8 mouse cellular contexts compared by ENCODE assay signal in genomic region chr2:119112438-119113112, GRCm38 (mm10). TPM values are rescaled to one million over a fixed set of nuclear protein-coding genes. Genes with fewer than 3 reads are reported as not detected.
DNase-seq lines count a peak whose midpoint lies in the region; ATAC-seq and TF ChIP-seq lines count a peak whose summit lies in the region.

Rad51 (plus strand) TSS chr2:119112793.

- H3K27ac ChIP-seq in embryonic facial prominence, embryonic 14.5 days (replicated peaks; ENCODE audit: low read depth, low read length): peak within 1 kb of the TSS; percentile 90
- H3K27ac ChIP-seq in heart, adult 2 months: peak within 1 kb of the TSS; percentile 87
- peak within 1 kb of the TSS; percentile 89 for H3K27ac ChIP-seq in limb, embryonic 13.5 days
- H3K27ac ChIP-seq in midbrain, embryonic 16.5 days (ENCODE audit: low read length): peak within 1 kb of the TSS; percentile 91

- intact Hi-C loops in heart, adult 2 months (cut with DNase I): loop anchor here (1.0 to 5.0 kb wide), 5 partner anchors 40 to 176 kb away; partner anchors contain the start of genes Rpusd2 and Vps18

- DNase-seq in 3T3-L1 (ENCODE audit: low read depth, low spot score): peak; percentile 92
- peak; percentile 57 to 66 for DNase-seq in adrenal gland, postnatal 4 days (ENCODE audit: low spot score in 2 of 2)
- peak; percentile 94 for DNase-seq in embryonic facial prominence, embryonic 14.5 days (ENCODE audit: low spot score)
- peak; percentile 89 to 91 for DNase-seq in heart, adult 2 months
- DNase-seq in kidney, adult 8-10 months: peak; percentile 87 to 88
- peak; percentile 90 to 92 for DNase-seq in spleen, postnatal 10 days (ENCODE audit: low spot score in 2 of 2)

- H3K4me3 ChIP-seq in embryonic facial prominence, embryonic 14.5 days (ENCODE audit: low read depth, low read length): peak within 1 kb of the TSS; percentile 78
- peak within 1 kb of the TSS; percentile 57 for H3K4me3 ChIP-seq in heart, adult 2 months
- H3K4me3 ChIP-seq in limb, embryonic 13.5 days: peak within 1 kb of the TSS; percentile 70
- peak within 1 kb of the TSS; percentile 65 for H3K4me3 ChIP-seq in midbrain, embryonic 16.5 days (ENCODE audit: low read depth, low read length)

- no peak for TF ChIP-seq CTCF in heart, adult 2 months (IDR thresholded peaks at IDR 0.05)

- 0% methylated on average over 34 of the region's 51 CpGs for WGBS in embryonic facial prominence, embryonic 14.5 days
- WGBS in heart, adult 2 months: under 1% methylated on average over 51 of the region's 51 CpGs
- under 1% methylated on average over 51 of the region's 51 CpGs for WGBS in limb, embryonic 13.5 days
- WGBS in midbrain, embryonic 16.5 days: under 1% methylated on average over 51 of the region's 51 CpGs

- H3K9me3 ChIP-seq in embryonic facial prominence, embryonic 14.5 days (ENCODE audit: control insufficient read depth, low read length): no peaks in the 10 kb centered on the region
- H3K9me3 ChIP-seq in limb, embryonic 13.5 days: no peaks in the 10 kb centered on the region
- H3K9me3 ChIP-seq in midbrain, embryonic 16.5 days (replicated peaks; ENCODE audit: control insufficient read depth, low read length, poor library complexity, severe bottlenecking): no peaks in the 10 kb centered on the region

- H3K36me3 ChIP-seq in embryonic facial prominence, embryonic 14.5 days (ENCODE audit: control insufficient read depth, insufficient read depth, low read length): peaks cover 15% of the 10 kb centered on the region
- no peaks in the 10 kb centered on the region for H3K36me3 ChIP-seq in heart, adult 2 months (ENCODE audit: control insufficient read depth, insufficient read depth, low read length)
- peaks cover 18% of the 10 kb centered on the region for H3K36me3 ChIP-seq in limb, embryonic 13.5 days
- H3K36me3 ChIP-seq in midbrain, embryonic 16.5 days (ENCODE audit: control insufficient read depth, insufficient read depth, low read length): no peaks in the 10 kb centered on the region

- peak within 1 kb of the TSS; percentile 75 for H3K9ac ChIP-seq in embryonic facial prominence, embryonic 14.5 days (ENCODE audit: low read depth, low read length)
- peak within 1 kb of the TSS; percentile 54 for H3K9ac ChIP-seq in heart, adult 2 months (ENCODE audit: low read depth, low read length)
- H3K9ac ChIP-seq in limb, embryonic 13.5 days: peak within 1 kb of the TSS; percentile 69
- H3K9ac ChIP-seq in midbrain, embryonic 16.5 days (ENCODE audit: low read depth, low read length): peak within 1 kb of the TSS; percentile 70

- no peaks in the 10 kb centered on the region for H3K79me2 ChIP-seq in heart, adult 2 months (replicated peaks; ENCODE audit: control insufficient read depth, insufficient read depth, low read length)

- H3K27me3 ChIP-seq in embryonic facial prominence, embryonic 14.5 days (replicated peaks; ENCODE audit: control insufficient read depth, insufficient read depth, low read length): no peaks in the 10 kb centered on the region
- H3K27me3 ChIP-seq in heart, adult 2 months (ENCODE audit: control insufficient read depth, insufficient read depth, low read length): no peaks in the 10 kb centered on the region
- no peaks in the 10 kb centered on the region for H3K27me3 ChIP-seq in limb, embryonic 13.5 days
- H3K27me3 ChIP-seq in midbrain, embryonic 16.5 days (ENCODE audit: control insufficient read depth, insufficient read depth, low read depth, low read length): no peaks in the 10 kb centered on the region

- ATAC-seq in embryonic facial prominence, embryonic 14.5 days (ENCODE audit: low read depth): peak; percentile 95
- peak; percentile 95 for ATAC-seq in limb, embryonic 13.5 days (ENCODE audit: low FRiP score, low read depth)
- ATAC-seq in midbrain, embryonic 16.5 days: peak; percentile 97

- peaks cover 7% of the 10 kb centered on the region; the same call in 1 of the 2 replicates for H3K4me1 ChIP-seq in embryonic facial prominence, embryonic 14.5 days (ENCODE audit: control insufficient read depth, insufficient read depth, low read length)
- peaks cover 1% of the 10 kb centered on the region; the same call in 1 of the 2 replicates for H3K4me1 ChIP-seq in heart, adult 2 months (ENCODE audit: control insufficient read depth, insufficient read depth, low read length)
- H3K4me1 ChIP-seq in limb, embryonic 13.5 days: peaks cover 25% of the 10 kb centered on the region
- H3K4me1 ChIP-seq in midbrain, embryonic 16.5 days (ENCODE audit: control insufficient read depth, insufficient read depth, low read length): peaks cover 3% of the 10 kb centered on the region

- TF ChIP-seq POLR2A in heart, adult 2 months (IDR thresholded peaks at IDR 0.05; ENCODE audit: insufficient read depth, low read depth, low read length): peak; percentile 89

- peak; percentile 43; the same call in 1 of the 2 replicates for TF ChIP-seq EP300 in heart, adult 2 months (IDR thresholded peaks at IDR 0.05; ENCODE audit: insufficient read depth, low read depth, low read length)

- peak within 1 kb of the TSS; percentile 93 for H3K4me2 ChIP-seq in embryonic facial prominence, embryonic 14.5 days (ENCODE audit: low read depth, low read length)
- H3K4me2 ChIP-seq in limb, embryonic 13.5 days (replicated peaks): peak within 1 kb of the TSS; percentile 85
- peak within 1 kb of the TSS; percentile 96 for H3K4me2 ChIP-seq in midbrain, embryonic 16.5 days (ENCODE audit: low read length)

RNA-seq across cellular contexts. Expression of gene Rad51, which starts in this region (rescaled TPM):
- 10 to 100 TPM; 13.5 to 17.3 TPM for total RNA-seq in adrenal gland, postnatal 4 days (2021)
- polyA plus RNA-seq in embryonic facial prominence, embryonic 14.5 days (2014; fragmentation: Nextera tagmentation; extraction: Ambion mirVana): 32.6 and 39.5 TPM in 2 replicates
- under 1 TPM; 0.44 to 0.48 TPM for total RNA-seq in heart, adult 2 months (2021)
- 0.70 and 1.0 TPM in 2 replicates for polyA plus RNA-seq in heart, adult 2 months (2012; rRNA removed)
- 47.1 and 47.9 TPM in 2 replicates for polyA plus RNA-seq in limb, embryonic 13.5 days (2015; fragmentation: Nextera tagmentation; extraction: Ambion mirVana)
- polyA plus RNA-seq in midbrain, embryonic 16.5 days (2015; fragmentation: Nextera tagmentation; extraction: Ambion mirVana): 5.8 and 7.5 TPM in 2 replicates

Comparison
In these comparisons a context has a peak if more than half of its experiments do, and no peak if none do; other contexts are left out.
1. Peak in every context shown above with its lines: DNase-seq, ATAC-seq, H3K4me3 ChIP-seq and H3K27ac ChIP-seq.
2. RNA of gene Rad51 (total RNA-seq): 13.5 to 17.3 TPM in adrenal gland, postnatal 4 days; 0.44 to 0.48 TPM in heart, adult 2 months; every median in the first group is over 4 times any median in the second.